Mouse (Mus musculus): ENCODE results near the gene Kcnb1. TPM values are rescaled to one million over a fixed set of nuclear protein-coding genes. Genes with fewer than 3 reads are reported as not detected.

Kcnb1 gene
- total RNA-seq, 2 experiments from 2014 or later, result 62.0 to 69.6 TPM

DNA sequence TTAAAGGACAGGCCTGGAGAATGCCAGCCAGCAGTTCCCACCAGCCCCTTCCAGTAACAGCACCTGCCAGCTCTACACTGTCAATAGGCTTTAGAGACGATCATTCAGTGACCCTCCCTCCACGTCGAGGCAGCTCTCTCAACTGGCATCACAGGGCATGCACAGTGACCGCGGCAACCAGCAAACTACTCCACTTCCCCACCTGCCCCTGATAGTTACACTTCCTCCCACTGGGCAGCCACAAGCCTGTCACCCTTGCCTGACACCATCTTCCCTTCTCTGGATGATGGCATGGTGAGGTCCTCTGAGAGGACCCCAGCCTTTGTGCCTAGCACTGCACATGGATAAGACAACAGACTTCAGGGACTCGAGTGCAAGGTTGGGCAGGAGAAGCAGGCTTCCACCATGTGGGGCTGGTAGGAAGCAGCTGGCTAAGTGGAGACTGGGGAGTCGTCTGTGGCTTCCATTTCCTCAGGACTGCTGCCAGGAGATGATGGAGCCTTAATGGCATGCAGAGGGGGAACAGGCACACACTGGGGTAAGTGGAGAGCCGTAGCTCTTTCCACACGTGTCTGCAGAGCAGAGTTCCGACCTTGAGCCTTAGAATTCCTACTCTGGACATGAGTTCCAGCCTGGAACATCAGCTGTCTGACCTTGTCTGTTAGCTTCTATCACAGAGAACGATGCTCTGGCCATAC is 22.3 kb downstream of the Kcnb1 start:
- no peak for DNase-seq (ENCODE audit: low spot score in 2 of 2)

DNA sequence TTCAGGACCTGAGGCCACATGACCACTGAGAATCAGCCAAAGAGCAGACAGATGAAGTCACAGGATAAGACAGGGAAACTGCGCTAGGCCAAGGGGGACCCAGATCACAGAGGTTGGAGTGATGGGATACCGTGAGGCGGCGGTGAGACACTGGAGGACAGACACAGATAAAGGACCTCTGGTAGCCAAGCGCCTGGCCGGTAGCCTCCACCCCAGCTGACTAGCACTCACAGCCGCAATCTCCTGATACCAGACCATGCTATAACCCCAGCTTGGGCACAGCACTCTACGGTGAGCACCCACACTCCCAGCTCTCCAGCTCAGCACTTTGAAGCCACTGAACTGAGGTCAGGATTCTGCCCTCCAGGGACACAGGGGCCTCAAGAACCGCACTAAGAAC is 26.4 kb downstream of the Kcnb1 start:
- no peak for DNase-seq (ENCODE audit: low spot score in 2 of 2)

DNA sequence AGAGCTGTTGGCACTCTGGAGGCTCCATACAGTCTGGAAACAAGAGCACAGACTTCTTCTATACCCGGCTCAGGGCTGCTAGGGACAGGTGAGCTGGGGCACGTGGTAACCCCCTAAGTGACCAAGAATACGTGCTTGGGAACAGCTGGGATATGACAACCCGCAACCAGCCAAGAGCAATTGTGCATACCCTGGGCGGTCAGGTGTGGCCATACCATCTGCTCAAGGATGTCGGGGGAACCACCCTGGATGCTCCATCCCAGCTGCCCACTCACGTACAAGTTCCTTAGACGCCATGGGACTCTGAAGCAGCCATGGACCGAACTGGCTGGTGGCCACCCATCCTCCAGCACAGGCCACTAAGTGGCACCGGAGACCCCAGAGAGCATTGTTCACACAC is 26.8 kb downstream of the Kcnb1 start:
- no peak for DNase-seq (ENCODE audit: low spot score in 2 of 2)

DNA sequence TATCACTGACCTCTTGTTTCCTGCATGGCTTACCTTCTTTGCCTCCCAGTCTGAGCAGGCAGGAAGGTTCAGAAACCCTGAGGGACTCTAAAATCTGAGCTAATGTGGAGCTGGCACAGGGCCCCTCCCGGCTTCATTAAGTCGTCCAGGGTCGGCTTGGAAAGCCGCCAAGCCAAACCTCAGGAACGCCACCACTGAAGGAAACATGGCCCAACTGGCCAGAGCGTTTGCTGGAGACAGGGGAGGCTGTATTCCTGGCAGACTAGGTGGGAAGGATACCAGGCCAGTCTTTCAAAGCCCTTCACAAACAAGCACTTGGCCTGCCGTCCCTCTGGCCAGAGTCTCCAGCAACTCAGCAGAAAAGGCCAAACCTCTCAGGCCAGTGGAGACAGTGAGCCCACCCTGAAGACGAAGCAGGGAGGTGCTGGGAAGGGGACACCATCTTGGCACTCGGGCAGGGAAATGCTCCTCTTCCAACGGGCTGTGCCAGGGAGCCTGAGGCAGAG is 27.4 kb downstream of the Kcnb1 start:
- peak in 1 of 2 experiments; percentile 73 for DNase-seq (ENCODE audit: low spot score in 2 of 2)

GRCm38 (mm10) chr2:167159721-167160120 is 30.2 kb downstream of the Kcnb1 start:
- no peak for DNase-seq (ENCODE audit: low spot score in 2 of 2)

GRCm38 (mm10) chr2:167158780-167159179 is 31.2 kb downstream of the Kcnb1 start:
- no peak for DNase-seq (ENCODE audit: low spot score in 2 of 2)

- no peak for DNase-seq (ENCODE audit: low spot score in 2 of 2)
Measured at GRCm38 (mm10) chr2:167156118-167156715, 33.7 kb downstream of the Kcnb1 start.

- no peak for DNase-seq (ENCODE audit: low spot score in 2 of 2)
Measured at GRCm38 (mm10) chr2:167155541-167155973, 34.4 kb downstream of the Kcnb1 start.

GRCm38 (mm10) chr2:167150880-167151279 is 39.1 kb downstream of the Kcnb1 start:
- no peak for DNase-seq (ENCODE audit: low spot score in 2 of 2)

- DNase-seq (ENCODE audit: low spot score in 2 of 2), result no peak
Measured at GRCm38 (mm10) chr2:167150135-167150534, 39.8 kb downstream of the Kcnb1 start.

- DNase-seq (ENCODE audit: low spot score in 2 of 2), result no peak
Measured at GRCm38 (mm10) chr2:167149035-167149434, 40.9 kb downstream of the Kcnb1 start.

GRCm38 (mm10) chr2:167147708-167148107 is 42.2 kb downstream of the Kcnb1 start:
- DNase-seq (ENCODE audit: low spot score in 2 of 2), result no peak

GRCm38 (mm10) chr2:167145904-167146303 is 44.1 kb downstream of the Kcnb1 start:
- no peak for DNase-seq (ENCODE audit: low spot score in 2 of 2)

GRCm38 (mm10) chr2:167144439-167145307 is 45.3 kb downstream of the Kcnb1 start:
- DNase-seq (ENCODE audit: low spot score in 2 of 2), result no peak

DNA sequence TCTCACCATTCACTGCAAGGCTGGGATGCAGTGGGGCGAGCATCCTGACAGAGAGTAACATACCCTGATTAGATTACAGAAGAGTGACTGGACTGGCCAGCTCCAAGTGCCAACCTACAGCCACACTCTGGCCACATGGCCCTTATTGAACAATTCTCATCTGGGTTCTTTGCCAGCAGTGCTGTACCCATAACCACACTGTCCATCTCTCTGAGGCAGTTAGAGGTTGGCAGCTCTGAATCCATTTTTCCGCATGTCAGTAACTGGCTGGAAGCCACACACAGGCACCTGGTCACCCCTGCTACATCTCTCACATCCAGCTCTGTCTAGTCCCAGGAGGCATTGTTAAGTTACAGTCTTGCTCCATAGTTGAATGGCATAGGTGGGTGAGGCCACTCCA is 46.0 kb downstream of the Kcnb1 start:
- DNase-seq (ENCODE audit: low spot score in 2 of 2), result no peak

GRCm38 (mm10) chr2:167142282-167142681 is 47.7 kb downstream of the Kcnb1 start:
- no peak for DNase-seq (ENCODE audit: low spot score in 2 of 2)

DNA sequence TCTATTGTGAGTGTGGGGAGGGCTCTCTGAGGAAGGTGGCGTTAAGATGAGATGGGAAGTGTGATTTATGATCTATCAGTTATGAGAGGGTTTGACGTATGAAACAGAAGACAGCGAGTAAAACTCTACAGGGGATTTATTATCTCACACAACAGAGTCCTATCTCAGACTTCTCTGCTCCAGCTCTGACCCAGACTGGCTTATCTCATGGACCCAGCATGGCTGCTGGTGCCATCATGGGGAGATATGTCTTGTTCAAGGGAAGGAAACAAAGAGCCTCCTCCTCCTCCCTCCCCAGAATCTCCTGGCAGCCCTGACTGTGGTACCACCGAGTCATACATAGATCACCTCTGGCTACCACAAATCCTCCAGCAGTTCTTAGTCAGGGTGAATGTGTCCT is 48.1 kb downstream of the Kcnb1 start:
- DNase-seq (ENCODE audit: low spot score in 2 of 2), result no peak

GRCm38 (mm10) chr2:167139801-167140269 is 50.1 kb downstream of the Kcnb1 start:
- no peak for DNase-seq (ENCODE audit: low spot score in 2 of 2)

- no peak for DNase-seq (ENCODE audit: low spot score in 2 of 2)
Measured at GRCm38 (mm10) chr2:167138611-167139010, 51.3 kb downstream of the Kcnb1 start.

DNA sequence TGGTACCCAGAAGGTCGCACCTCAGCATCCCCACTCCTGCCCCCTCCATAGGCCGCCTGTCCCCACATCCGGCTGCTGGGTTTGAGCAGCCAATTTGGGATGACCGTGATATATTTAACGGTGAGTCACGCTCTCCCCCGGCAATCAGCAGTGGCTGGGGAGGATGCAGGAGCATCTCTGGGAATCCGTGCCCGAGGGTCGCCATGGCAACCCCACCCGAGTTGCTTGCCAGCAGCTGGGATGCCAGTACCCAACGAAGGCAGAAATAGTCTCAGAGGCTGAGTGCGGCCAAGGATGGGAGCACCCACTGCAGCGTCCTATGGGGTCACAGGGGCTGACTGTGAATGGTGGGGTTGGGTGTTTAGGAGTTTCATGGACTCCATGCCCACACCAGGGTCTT is 53.0 kb downstream of the Kcnb1 start:
- DNase-seq (ENCODE audit: low spot score in 2 of 2), result peak; percentile 88 to 94

DNA sequence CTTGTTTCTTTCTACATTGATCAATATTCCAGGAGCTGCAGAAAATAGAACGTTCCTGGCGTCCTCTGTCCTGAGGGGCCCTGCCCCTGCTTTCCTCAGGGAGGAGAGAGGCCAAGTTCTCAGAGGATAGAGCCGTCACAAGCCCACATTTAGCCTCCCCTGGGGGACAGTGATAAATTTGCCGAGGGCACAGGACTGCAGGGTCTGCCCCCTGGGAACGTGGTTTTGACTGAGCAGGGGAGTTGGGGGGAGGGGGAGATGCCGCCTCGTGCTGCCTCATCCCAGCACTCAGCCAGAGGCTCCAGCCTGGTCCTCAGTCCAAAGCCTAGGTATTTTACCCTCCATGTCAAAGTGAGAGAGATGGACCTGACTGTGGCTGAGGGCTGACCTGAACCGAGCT is 57.9 kb downstream of the Kcnb1 start:
- DNase-seq (ENCODE audit: low spot score in 2 of 2), result no peak
